Mouse (Mus musculus) T-helper 17 cell (primary cell): ENCODE results near the gene Cmbl.

Source experiments
- in situ Hi-C, 2 experiments: fragments of 300-600 bp; cut with MboI, MseI; formaldehyde crosslinking; loops; 1 replicate in 1 of 2; 2 replicates in 1 of 2; pipeline ENCODE4 v1.15.1; 2025; ENCODE audit warnings: high pct_unique_total_duplicates in 2 of 2

Gene Cmbl

GRCm38 (mm10) chr15:31611976-31612375 is 46.8 kb downstream of the Cmbl start:
- in situ Hi-C loops, result loop anchor here in 1 of 2 experiments (10.0 kb wide), 1 partner anchor 1153 kb away; no protein-coding TSS in a partner anchor

DNA sequence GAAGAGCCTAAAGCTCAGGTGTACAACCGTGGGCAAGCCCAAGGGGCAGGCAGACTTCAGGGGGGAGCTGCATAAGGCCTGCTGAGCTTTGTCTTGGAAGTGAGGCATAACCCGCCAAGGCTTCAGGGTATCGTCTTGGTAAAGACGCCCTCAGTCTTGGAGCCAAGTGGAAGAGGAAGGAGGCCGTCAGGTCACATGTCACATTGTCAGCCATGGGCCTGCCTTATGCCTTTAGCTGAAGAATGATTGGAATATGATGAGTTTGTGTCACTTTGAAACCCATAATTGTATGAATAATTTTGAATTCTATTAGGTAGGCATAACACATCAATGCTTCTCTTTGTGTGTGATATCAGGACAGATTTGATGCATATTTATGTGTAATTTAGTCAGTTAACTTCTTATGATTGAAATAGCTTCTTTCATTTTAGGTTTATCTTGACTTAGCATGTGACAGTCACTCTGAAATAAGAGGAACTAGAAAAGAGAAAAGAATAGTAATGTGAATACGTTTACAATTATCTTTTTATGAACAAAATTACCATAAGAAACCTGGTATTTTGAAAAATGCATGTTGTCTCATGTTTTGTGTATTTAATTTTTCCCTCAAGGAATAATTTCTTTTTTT is 48.8 kb downstream of the Cmbl start:
- in situ Hi-C loops, result loop anchor here in 1 of 2 experiments (10.0 kb wide), 1 partner anchor 1151 kb away; no protein-coding TSS in a partner anchor

DNA sequence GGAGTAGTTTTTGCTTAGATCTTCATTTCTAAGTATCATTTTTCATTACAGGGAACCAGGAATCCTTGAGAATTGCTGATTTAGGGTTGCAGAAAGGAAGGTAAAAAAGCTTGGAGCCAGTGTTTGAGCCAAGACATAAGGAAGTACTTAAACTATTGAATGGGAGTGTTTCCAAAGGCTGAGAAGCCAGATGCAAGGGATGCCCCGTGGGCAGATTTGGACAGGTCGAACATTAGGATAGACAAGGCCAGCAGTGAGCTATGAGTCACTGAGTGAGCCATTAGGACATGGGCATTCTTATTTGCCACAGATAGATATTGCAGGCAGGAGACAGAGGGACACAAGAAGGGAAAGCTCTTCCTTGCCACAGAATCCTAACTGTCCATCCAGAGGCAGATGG is 49.5 kb downstream of the Cmbl start:
- in situ Hi-C loops, result loop anchor here in 1 of 2 experiments (10.0 kb wide), 1 partner anchor 1150 kb away; no protein-coding TSS in a partner anchor

DNA sequence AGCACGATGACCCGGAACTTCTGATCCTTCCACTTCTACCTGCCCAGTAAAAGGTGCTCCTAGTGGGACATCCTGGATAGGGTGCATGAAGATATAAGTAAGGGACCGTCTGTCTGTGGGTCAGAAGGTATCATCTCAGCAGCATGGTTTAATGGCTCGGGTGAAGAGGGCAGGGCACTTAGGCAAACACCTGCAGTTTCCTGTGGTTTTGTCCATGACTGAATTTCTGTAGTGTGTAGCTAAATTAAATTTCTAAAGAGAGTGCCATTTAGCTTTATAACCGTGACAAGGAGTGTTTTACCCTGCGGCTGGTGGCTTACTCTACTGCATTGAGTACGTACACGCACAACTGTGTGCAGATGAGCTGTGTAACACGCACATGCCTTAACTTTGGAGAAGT is 52.1 kb downstream of the Cmbl start:
- in situ Hi-C loops, result loop anchor here in 1 of 2 experiments (10.0 kb wide), 1 partner anchor 1148 kb away; no protein-coding TSS in a partner anchor

DNA sequence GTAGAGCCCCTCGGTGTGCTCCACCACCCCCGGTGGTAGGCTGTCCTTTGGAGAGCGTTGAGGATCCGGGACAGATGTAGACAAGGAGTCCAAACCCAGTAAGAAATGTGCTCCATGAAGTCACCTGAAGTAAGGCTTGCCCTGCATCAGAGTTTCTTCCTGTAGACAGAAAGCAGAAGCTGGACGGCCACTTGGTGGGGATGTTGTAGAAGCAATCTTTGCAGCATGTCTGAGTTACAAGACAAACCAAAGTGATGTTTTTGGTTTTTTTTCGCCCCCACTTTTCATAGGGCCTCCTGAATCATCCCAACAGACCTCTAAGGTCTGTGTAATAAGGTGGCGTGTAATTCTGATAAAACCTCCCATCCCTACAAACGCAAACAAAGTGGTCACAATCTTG is 54.3 kb downstream of the Cmbl start:
- in situ Hi-C loops, result loop anchor here in 1 of 2 experiments (10.0 kb wide), 1 partner anchor 1145 kb away; no protein-coding TSS in a partner anchor

- in situ Hi-C loops, result no loop called here
Measured at GRCm38 (mm10) chr15:31627277-31628154, 62.3 kb downstream of the Cmbl start.

DNA sequence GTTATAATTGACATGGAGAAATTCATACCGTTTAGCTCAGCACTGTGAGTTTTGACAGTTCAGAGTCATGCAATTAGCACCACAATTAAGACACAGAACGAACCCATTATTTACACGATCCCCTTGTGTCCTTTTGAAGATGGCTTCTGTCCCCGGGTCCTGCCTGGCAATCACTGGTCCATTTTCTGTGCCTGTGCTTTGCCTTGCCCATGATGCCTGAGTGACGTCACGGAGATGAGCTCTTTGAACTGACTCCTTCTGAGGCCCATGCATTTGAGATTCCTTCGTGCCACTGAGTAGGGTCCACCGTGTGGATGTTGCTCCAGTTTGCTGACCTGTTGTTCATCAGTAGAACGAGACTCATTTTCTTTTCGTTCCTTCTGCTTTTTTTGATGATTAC is 63.0 kb downstream of the Cmbl start:
- in situ Hi-C loops, result no loop called here

GRCm38 (mm10) chr15:31629556-31629955 is 64.4 kb downstream of the Cmbl start:
- in situ Hi-C loops, result no loop called here

DNA sequence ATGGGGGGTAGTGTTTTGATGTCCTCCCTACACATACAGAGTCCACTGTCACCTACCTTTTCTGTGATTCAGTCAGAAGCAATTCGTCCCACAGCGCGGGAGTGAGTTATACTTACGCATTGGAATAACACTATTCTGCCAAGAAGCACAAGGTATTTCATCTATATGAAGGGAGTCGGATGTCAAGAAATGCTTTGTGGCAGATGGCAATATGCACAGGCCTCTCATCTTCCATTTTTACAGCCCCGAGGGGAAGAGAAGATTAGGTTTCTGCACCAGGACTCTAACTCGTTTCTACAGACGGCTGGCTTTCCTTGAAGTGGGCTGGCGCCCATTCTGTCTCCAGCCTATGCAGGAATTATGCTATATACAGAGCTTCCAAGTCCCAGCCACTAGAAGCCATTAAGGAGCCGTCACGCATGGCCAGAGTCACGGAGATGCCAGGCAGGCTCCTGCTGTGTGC is 66.2 kb downstream of the Cmbl start:
- in situ Hi-C loops, result no loop called here

DNA sequence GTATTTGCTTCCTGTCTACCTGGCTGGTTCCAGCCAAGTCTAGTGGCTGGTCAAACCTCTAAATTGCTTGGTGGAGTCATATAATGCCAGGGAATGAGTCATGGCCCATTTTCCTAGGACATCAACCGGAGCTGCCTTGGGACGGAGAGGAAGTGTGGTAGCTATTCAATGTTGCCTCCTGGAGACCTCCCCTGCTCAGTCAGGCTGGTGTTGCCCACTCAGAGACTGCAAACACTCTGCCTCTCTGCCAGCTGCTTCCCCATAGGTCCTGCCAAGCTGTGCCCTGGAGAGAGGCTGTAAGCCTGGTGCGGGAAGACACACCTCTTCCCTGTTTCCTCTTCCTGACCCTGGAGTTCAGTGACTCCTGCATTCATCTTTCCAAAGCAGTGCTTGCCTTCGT is 67.3 kb downstream of the Cmbl start:
- in situ Hi-C loops, result no loop called here

- in situ Hi-C loops, result no loop called here
Measured at GRCm38 (mm10) chr15:31634582-31634981, 69.4 kb downstream of the Cmbl start.

GRCm38 (mm10) chr15:31636091-31636595 is 71.0 kb downstream of the Cmbl start:
- in situ Hi-C loops, result no loop called here
